Mouse (Mus musculus): ENCODE results near the gene Emsy. TPM values are rescaled to one million over a fixed set of nuclear protein-coding genes. Genes with fewer than 3 reads are reported as not detected.

Emsy gene
- total and polyA plus RNA-seq, 3 experiments = 12.3 to 25.2 (median 14.6) TPM

DNA sequence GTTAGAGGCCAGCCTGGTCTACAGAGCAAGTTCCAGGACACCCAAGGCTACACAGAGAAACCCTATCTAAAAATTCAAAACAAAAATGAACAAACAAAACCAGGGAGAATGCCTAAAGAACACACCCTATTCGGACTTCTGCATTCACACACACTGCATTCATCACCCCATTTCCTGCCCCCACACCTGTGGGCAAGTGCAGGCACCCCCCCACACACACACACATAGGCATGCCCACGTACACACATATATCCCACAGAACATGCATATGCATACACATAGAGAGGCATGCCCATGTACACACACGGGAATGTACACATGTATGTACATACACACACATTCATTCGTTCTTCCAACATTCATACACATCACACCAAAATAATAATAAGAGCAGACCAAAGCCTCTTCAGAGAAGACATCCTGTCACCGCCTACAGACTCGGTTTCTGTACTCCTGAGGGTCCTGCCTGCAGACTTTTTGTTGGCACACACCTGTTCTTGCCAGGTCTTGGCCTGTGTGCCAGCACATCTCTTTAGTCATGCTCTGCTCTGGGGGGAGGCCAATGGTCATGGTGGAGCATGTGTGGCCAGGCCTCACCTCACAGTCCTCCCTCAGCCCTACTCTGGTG lies 99.7 kb downstream of the Emsy start:
- Histone ChIP-seq H3K79me2 (replicated peaks; ENCODE audit: control insufficient read depth, extremely low read depth, insufficient read depth, poor library complexity, severe bottlenecking) (no peaks in the 10 kb centered on the region), H3K9me3 (replicated peaks; ENCODE audit: low read length) (no peaks in the 10 kb centered on the region), H3K4me3 (replicated peaks in 1 of 3; ENCODE audit: low read depth in 2 of 3, low read length in 2 of 3, poor library complexity in 1 of 3) (no peak overlapping the region), H3K27me3 (replicated peaks) (no peaks in the 10 kb centered on the region), H3K27ac (ENCODE audit: insufficient read depth, low read depth) (no peak overlapping the region), H3K9ac (ENCODE audit: insufficient read depth, low read depth) (no peak overlapping the region), H3K4me2 (ENCODE audit: insufficient read depth, low read depth, poor library complexity, severe bottlenecking) (no peak overlapping the region), H3K36me3 (replicated peaks in 1 of 2; ENCODE audit: control insufficient read depth in 1 of 2, insufficient read depth in 1 of 2, low read length in 1 of 2) (no peaks in the 10 kb centered on the region), H3K4me1 (ENCODE audit: control insufficient read depth in 1 of 2, insufficient read depth in 2 of 2) (peaks cover 9 to 28% of the 10 kb centered on the region in 2 experiments)
- in situ Hi-C loops (cut with MboI; ENCODE audit: low pct_ligation_motif_present, low pct_unique_long_range_greater_than_20kb, low sequenced_read_pairs) (no loop called here), dilution Hi-C loops (cut with MboI; ENCODE audit: extremely low pct_ligation_motif_present, extremely low pct_unique_long_range_greater_than_20kb, low sequenced_read_pairs) (no loop called here)
- DNase-seq (ENCODE audit: extremely low read depth) = no peak
- TF ChIP-seq CTCF (conservative IDR thresholded peaks at IDR 0.05 in 1 of 2, IDR thresholded peaks at IDR 0.05 in 1 of 2; ENCODE audit: low read depth in 2 of 2, low read length in 2 of 2) = no peak
- no peak for TF ChIP-seq JUN (IDR thresholded peaks at IDR 0.05; ENCODE audit: insufficient read depth, low read depth, low read length)
- TF ChIP-seq USF2 (conservative IDR thresholded peaks at IDR 0.05; ENCODE audit: low read depth, low read length) = no peak
- no peak for TF ChIP-seq MAZ (IDR thresholded peaks at IDR 0.05; ENCODE audit: low read depth, low read length)
- TF ChIP-seq MAX (IDR thresholded peaks at IDR 0.05; ENCODE audit: low read length) = no peak
- no peak for TF ChIP-seq SIN3A (IDR thresholded peaks at IDR 0.05; ENCODE audit: low read length)
- no peak for TF ChIP-seq MAFK (IDR thresholded peaks at IDR 0.05; ENCODE audit: insufficient replicate concordance, low read length)
- no peak for TF ChIP-seq RCOR1 (conservative IDR thresholded peaks at IDR 0.05; ENCODE audit: low read depth, low read length)
- no peak for TF ChIP-seq ZC3H11A (IDR thresholded peaks at IDR 0.05; ENCODE audit: low read depth, low read length)
- no peak for TF ChIP-seq ZMIZ1 (IDR thresholded peaks at IDR 0.05; ENCODE audit: low read depth, low read length)
- no peak for TF ChIP-seq ETS1 (conservative IDR thresholded peaks at IDR 0.05; ENCODE audit: low read depth, low read length)

DNA sequence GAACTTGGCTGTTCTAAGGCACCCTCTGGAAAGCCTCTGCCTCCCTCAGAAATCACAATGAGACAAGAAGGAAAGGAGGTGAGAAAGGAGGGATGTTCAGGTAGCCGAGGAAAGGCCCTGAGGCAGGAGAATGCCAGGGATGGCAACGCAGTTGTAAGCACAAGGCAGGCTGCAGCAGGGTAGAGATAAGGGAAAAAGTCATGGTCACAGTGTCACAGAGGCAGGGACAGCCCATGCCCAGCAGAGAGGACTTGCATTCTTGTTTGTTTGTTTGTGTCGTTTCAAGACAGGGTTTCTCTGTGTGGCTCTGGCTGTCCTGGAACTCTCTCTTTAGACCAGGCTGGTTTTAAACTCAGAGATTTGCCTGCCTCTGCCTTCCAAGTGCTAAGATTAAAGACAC lies 105.5 kb downstream of the Emsy start:
- no peak for TF ChIP-seq CHD1 (IDR thresholded peaks at IDR 0.05; ENCODE audit: low read depth, low read length)
- TF ChIP-seq SMC3 (IDR thresholded peaks at IDR 0.05; ENCODE audit: low read depth, low read length) = no peak
- TF ChIP-seq USF1 (IDR thresholded peaks at IDR 0.05; ENCODE audit: low read depth, low read length) = no peak
- no peak for TF ChIP-seq ELF1 (IDR thresholded peaks at IDR 0.05; ENCODE audit: low read depth, low read length)
- no peak for TF ChIP-seq CTCF (conservative IDR thresholded peaks at IDR 0.05 in 1 of 2, IDR thresholded peaks at IDR 0.05 in 1 of 2; ENCODE audit: low read depth in 2 of 2, low read length in 2 of 2)
- TF ChIP-seq UBTF (IDR thresholded peaks at IDR 0.05; ENCODE audit: low read depth, low read length) = no peak
- TF ChIP-seq TBP (conservative IDR thresholded peaks at IDR 0.05; ENCODE audit: low read depth, low read length) = no peak
- TF ChIP-seq POLR2AphosphoS2 (IDR thresholded peaks at IDR 0.05; ENCODE audit: low read depth, low read length) = no peak
- no peak for TF ChIP-seq RAD21 (IDR thresholded peaks at IDR 0.05; ENCODE audit: low read depth, low read length)
- no peak for TF ChIP-seq ZC3H11A (IDR thresholded peaks at IDR 0.05; ENCODE audit: low read depth, low read length)
- no peak for TF ChIP-seq SIN3A (IDR thresholded peaks at IDR 0.05; ENCODE audit: low read length)
- Histone ChIP-seq H3K27ac (ENCODE audit: insufficient read depth, low read depth) (no peak overlapping the region), H3K9me3 (replicated peaks; ENCODE audit: low read length) (no peaks in the 10 kb centered on the region), H3K36me3 (replicated peaks in 1 of 2; ENCODE audit: control insufficient read depth in 1 of 2, insufficient read depth in 1 of 2, low read length in 1 of 2) (no peaks in the 10 kb centered on the region), H3K79me2 (replicated peaks; ENCODE audit: control insufficient read depth, extremely low read depth, insufficient read depth, poor library complexity, severe bottlenecking) (no peaks in the 10 kb centered on the region), H3K4me3 (replicated peaks in 1 of 3; ENCODE audit: low read depth in 2 of 3, low read length in 2 of 3, poor library complexity in 1 of 3) (no peak overlapping the region), H3K4me1 (ENCODE audit: control insufficient read depth in 1 of 2, insufficient read depth in 2 of 2) (0 out of 4 replicates have a peak, but pooled peaks cover 0 to 10% of the 10 kb centered on the region in 2 experiments), H3K4me2 (ENCODE audit: insufficient read depth, low read depth, poor library complexity, severe bottlenecking) (no peak overlapping the region), H3K27me3 (replicated peaks) (no peaks in the 10 kb centered on the region), H3K9ac (ENCODE audit: insufficient read depth, low read depth) (no peak overlapping the region)
- in situ Hi-C loops (cut with MboI; ENCODE audit: low pct_ligation_motif_present, low pct_unique_long_range_greater_than_20kb, low sequenced_read_pairs) = no loop called here
- dilution Hi-C loops (cut with MboI; ENCODE audit: extremely low pct_ligation_motif_present, extremely low pct_unique_long_range_greater_than_20kb, low sequenced_read_pairs) = no loop called here
- DNase-seq (ENCODE audit: extremely low read depth) = no peak

All from CH12.LX (cell line).